In genomic region chr1:39714729-39715128, GRCm38 (mm10) we compare ENCODE assay signal across 11 mouse cellular contexts. TPM values are rescaled to one million over a fixed set of nuclear protein-coding genes. Genes with fewer than 3 reads are reported as not detected.
DNase-seq lines count a peak whose midpoint lies in the region; ATAC-seq and TF ChIP-seq lines count a peak whose summit lies in the region.
"Had no signal": no experiment of that assay in that cellular context is flagged by ENCODE, and none has a peak within 500 bp of the region (broad histone marks: within the 10 kb centered on the region; RNA-seq: fewer than 3 reads in every experiment).

No protein-coding gene starts in this region.

- TF ChIP-seq CTCF in heart, postnatal 0 days (IDR thresholded peaks at IDR 0.05; ENCODE audit: low read depth): no peak
- no peak for TF ChIP-seq CTCF in embryonic fibroblast, embryonic 13.5 days (IDR thresholded peaks at IDR 0.05; ENCODE audit: borderline replicate concordance, insufficient read depth, low read length)

- H3K27me3 ChIP-seq in heart, postnatal 0 days (ENCODE audit: control insufficient read depth, insufficient read depth, low read length): no peaks in the 10 kb centered on the region
- no peaks in the 10 kb centered on the region for H3K27me3 ChIP-seq in lung, embryonic 16.5 days (ENCODE audit: control insufficient read depth, insufficient read depth, low read depth, low read length)
- no peaks in the 10 kb centered on the region for H3K27me3 ChIP-seq in stomach, embryonic 15.5 days (replicated peaks)

- no peak overlapping the region for H3K4me3 ChIP-seq in heart, postnatal 0 days (ENCODE audit: low read depth, low read length)
- no peak overlapping the region for H3K4me3 ChIP-seq in lung, embryonic 16.5 days (ENCODE audit: low read length)
- H3K4me3 ChIP-seq in embryonic fibroblast, embryonic 13.5 days (ENCODE audit: insufficient read depth, low read length): no peak overlapping the region
- H3K4me3 ChIP-seq in stomach, embryonic 15.5 days (replicated peaks): no peak overlapping the region
- H3K4me3 ChIP-seq: megakaryocyte, embryonic 14.5 days had no signal

- intact Hi-C loops in heart, postnatal 14 days (cut with DNase I): loop anchor here (2.0 kb wide), 1 partner anchor 18 kb away; no protein-coding TSS in a partner anchor

- ATAC-seq in heart, postnatal 0 days (ENCODE audit: insufficient read depth, low read depth): no peak
- no peak for ATAC-seq in lung, embryonic 16.5 days (ENCODE audit: low read depth)
- no peak for ATAC-seq in stomach, embryonic 15.5 days (ENCODE audit: insufficient read depth, low FRiP score, low read depth)

- no peak overlapping the region for H3K4me2 ChIP-seq in heart, postnatal 0 days (ENCODE audit: low read depth, low read length)
- H3K4me2 ChIP-seq in lung, embryonic 16.5 days (ENCODE audit: low read depth, low read length): no peak overlapping the region
- no peak overlapping the region for H3K4me2 ChIP-seq in stomach, embryonic 15.5 days

- H3K36me3 ChIP-seq in heart, postnatal 0 days (replicated peaks; ENCODE audit: control insufficient read depth, insufficient read depth, low read length): no peaks in the 10 kb centered on the region
- H3K36me3 ChIP-seq in lung, embryonic 16.5 days (ENCODE audit: control insufficient read depth, insufficient read depth, low read length): no peaks in the 10 kb centered on the region
- H3K36me3 ChIP-seq in stomach, embryonic 15.5 days: no peaks in the 10 kb centered on the region
- H3K36me3 ChIP-seq: G1E had no signal

- peak overlapping the region; percentile 87 for H3K27ac ChIP-seq in heart, postnatal 0 days (ENCODE audit: low read depth)
- peak overlapping the region; percentile 92 for H3K27ac ChIP-seq in lung, embryonic 16.5 days (ENCODE audit: low read length)
- peak overlapping the region; percentile 69 for H3K27ac ChIP-seq in embryonic fibroblast, embryonic 13.5 days (ENCODE audit: insufficient read depth, low read length)
- peak overlapping the region; percentile 80 for H3K27ac ChIP-seq in stomach, embryonic 15.5 days

- peaks cover 19% of the 10 kb centered on the region for H3K4me1 ChIP-seq in heart, postnatal 0 days (ENCODE audit: control insufficient read depth, insufficient read depth)
- peaks cover 33% of the 10 kb centered on the region for H3K4me1 ChIP-seq in lung, embryonic 16.5 days (replicated peaks; ENCODE audit: control insufficient read depth, insufficient read depth, low read length)
- H3K4me1 ChIP-seq in embryonic fibroblast, embryonic 13.5 days (ENCODE audit: control insufficient read depth, insufficient read depth, low read length): peaks cover 11% of the 10 kb centered on the region
- peaks cover 19% of the 10 kb centered on the region for H3K4me1 ChIP-seq in stomach, embryonic 15.5 days

- 66% methylated on average over 3 of the region's 3 CpGs for WGBS in heart, postnatal 0 days
- WGBS in lung, embryonic 16.5 days: 44% methylated on average over 3 of the region's 3 CpGs
- WGBS in stomach, embryonic 15.5 days: 71% methylated on average over 3 of the region's 3 CpGs

- H3K9ac ChIP-seq in heart, postnatal 0 days (replicated peaks; ENCODE audit: low read depth, low read length): no peak overlapping the region
- no peak overlapping the region for H3K9ac ChIP-seq in lung, embryonic 16.5 days (ENCODE audit: low read length)
- H3K9ac ChIP-seq in stomach, embryonic 15.5 days: no peak overlapping the region

- no peak for TF ChIP-seq EP300 in heart, postnatal 0 days (IDR thresholded peaks at IDR 0.05; ENCODE audit: low read depth)

- no peak for DNase-seq in heart, postnatal 0 days (ENCODE audit: low spot score)
- DNase-seq in heart, postnatal 14 days: no peak
- DNase-seq in lung, postnatal 4 days: no peak
- DNase-seq in thymus, postnatal 10 days (ENCODE audit: low spot score in 2 of 2): no peak
- DNase-seq: cerebellum, adult 18-20 months had no signal

- no peaks in the 10 kb centered on the region for H3K9me3 ChIP-seq in heart, postnatal 0 days (replicated peaks; ENCODE audit: control insufficient read depth, low read length)
- H3K9me3 ChIP-seq in lung, embryonic 16.5 days (ENCODE audit: control insufficient read depth, low read length): no peaks in the 10 kb centered on the region
- H3K9me3 ChIP-seq in stomach, embryonic 15.5 days: no peaks in the 10 kb centered on the region
- H3K9me3 ChIP-seq: G1E had no signal

- no peak for TF ChIP-seq POLR2A in embryonic fibroblast, embryonic 13.5 days (IDR thresholded peaks at IDR 0.05; ENCODE audit: low read depth, low read length)

RNA-seq across cellular contexts. Expression of gene Rfx8, which starts 6.1 kb away (rescaled TPM):
- not detected in 2 replicates for total RNA-seq in heart, postnatal 0 days (2014; rRNA removed; ENCODE audit: low replicate concordance)
- 0.68 and 0.71 TPM in 2 replicates for polyA plus RNA-seq in heart, postnatal 0 days (2015; fragmentation: Nextera tagmentation; extraction: Ambion mirVana)
- under 1 TPM; 0.32 to 0.36 TPM for total RNA-seq in heart, postnatal 14 days (2021)
- 0.40 and 0.58 TPM in 2 replicates for polyA plus RNA-seq in lung, embryonic 16.5 days (2015; fragmentation: Nextera tagmentation; extraction: Ambion mirVana)
- polyA plus RNA-seq in embryonic fibroblast, embryonic 13.5 days (2011; ENCODE audit: insufficient read length, low read depth, missing spikeins): not detected in 2 replicates
- 0.08 and 0.22 TPM in 2 replicates for polyA plus RNA-seq in stomach, embryonic 15.5 days (2015; fragmentation: Nextera tagmentation; extraction: Ambion mirVana)
- total RNA-seq: granulocyte monocyte progenitor cell, adult 5-6 weeks had no signal
- polyA plus RNA-seq: G1E had no signal
